Mouse (Mus musculus) midbrain, embryonic 16.5 days (tissue): ENCODE data around the gene Taf13. TPM values are rescaled to one million over a fixed set of nuclear protein-coding genes. Genes with fewer than 3 reads are reported as not detected.

Experiments
- ATAC-seq: fragments of 200-750 bp; cut with Nextera tagmentation; 2 replicates; pipeline ENCODE4 v1.8.0; 2017; ENCODE audit warnings: moderate TSS enrichment
- H3K27ac ChIP-seq: fragments of 300-500 bp; sonication (generic); 2 replicates; pipeline ENCODE4 v1.5.1; 2014; ENCODE audit warnings: mild to moderate bottlenecking, low read length, mixed read lengths
- H3K27me3 ChIP-seq: fragments of 300-500 bp; sonication (generic); 2 replicates; pipeline ENCODE4 v1.6.1; 2014; ENCODE audit warnings: low read depth, low read length, mixed read lengths; ENCODE audit not compliant: control insufficient read depth, insufficient read depth
- H3K36me3 ChIP-seq: fragments of 300-500 bp; sonication (generic); 2 replicates; pipeline ENCODE4 v1.6.1; 2014; ENCODE audit warnings: mild to moderate bottlenecking, low read length, moderate library complexity, mixed read lengths; ENCODE audit not compliant: control insufficient read depth, insufficient read depth
- H3K4me1 ChIP-seq: fragments of 300-500 bp; sonication (generic); 2 replicates; pipeline ENCODE4 v1.6.1; 2014; ENCODE audit warnings: mild to moderate bottlenecking, low read length, mixed read lengths; ENCODE audit not compliant: control insufficient read depth, insufficient read depth
- H3K4me2 ChIP-seq: fragments of 300-500 bp; sonication (generic); 2 replicates; pipeline ENCODE4 v1.6.1; 2014; ENCODE audit warnings: mild to moderate bottlenecking, low read length, mixed read lengths
- H3K4me3 ChIP-seq: fragments of 300-500 bp; sonication (generic); 2 replicates; pipeline ENCODE4 v1.5.1; 2014; ENCODE audit warnings: low read depth, mild to moderate bottlenecking, low read length, moderate library complexity, mixed read lengths
- H3K9ac ChIP-seq: fragments of 300-500 bp; sonication (generic); 2 replicates; pipeline ENCODE4 v1.6.1; 2014; ENCODE audit warnings: low read depth, low read length, mixed read lengths
- H3K9me3 ChIP-seq: fragments of 300-500 bp; sonication (generic); replicated peaks from 2 replicates; pipeline ENCODE4 v1.6.1; 2014; ENCODE audit warnings: mild to moderate bottlenecking, low read length, mixed read lengths; ENCODE audit not compliant: control insufficient read depth, poor library complexity, severe bottlenecking
- WGBS: fragments of 180-500 bp; shearing (Covaris S2); extraction: QIAGEN DNeasy Blood & Tissue Kit; methylation state at CpG from one replicate; pipeline ENCODE4 v1.1.7; 2014; 5-methylcytosine and 5-hydroxymethylcytosine counted together
- microRNA-seq: library from miRNA; unstranded; fragments of <30 nt; microRNA quantifications from one replicate; pipeline ENCODE4, GENCODE M21; 2017
- polyA plus RNA-seq: library from polyadenylated mRNA; unstranded; fragments of >200 nt; fragmentation: Nextera tagmentation; extraction: Ambion mirVana; gene quantifications from 2 replicates; pipeline ENCODE4 v1.2.1, GENCODE M21; 2015

Gene Taf13
- polyA plus RNA-seq, 1 experiment from 2014 or later = 55.5 TPM

GRCm38 (mm10) chr3:108608906-108609305, 37.4 kb downstream of the Taf13 start:
- Histone ChIP-seq H3K27ac (no peak overlapping the region), H3K36me3 (peaks cover 9% of the 10 kb centered on the region), H3K4me3 (no peak overlapping the region), H3K9ac (no peak overlapping the region), H3K27me3 (no peaks in the 10 kb centered on the region), H3K9me3 (no peaks in the 10 kb centered on the region), H3K4me2 (no peak overlapping the region), H3K4me1 (no peaks in the 10 kb centered on the region)
- no peak for ATAC-seq
- 60% methylated on average over 3 of the region's 3 CpGs for WGBS

Small RNAs within 50 kb of the gene (microRNA-seq; reads per million reads assigned to microRNA genes)
- gene Gm22860 = not detected

Other genes starting within 250 kb of the Taf13 start
- gene Mybphl, start 206.8 kb upstream of the Taf13 start, polyA plus RNA-seq = not detected in 2 replicates
- gene Psrc1, start 187.9 kb upstream of the Taf13 start, polyA plus RNA-seq = 3.9 and 5.2 TPM in 2 replicates
- 27.9 and 33.2 TPM in 2 replicates for gene Celsr2, start 156.1 kb upstream of the Taf13 start, polyA plus RNA-seq
- gene Sars, start 126.5 kb upstream of the Taf13 start, polyA plus RNA-seq = 217 and 220 TPM in 2 replicates
- gene 1700013F07Rik, start 37.5 kb upstream of the Taf13 start, polyA plus RNA-seq = 3.1 and 4.4 TPM in 2 replicates
- gene 5330417C22Rik, start 35.2 kb upstream of the Taf13 start, polyA plus RNA-seq = 20.8 and 21.5 TPM in 2 replicates
- 55.8 and 60.3 TPM in 2 replicates for gene Tmem167b, start 9.2 kb upstream of the Taf13 start, polyA plus RNA-seq
- gene Wdr47, start 19.6 kb downstream of the Taf13 start, polyA plus RNA-seq = 124 and 128 TPM in 2 replicates
- 41.4 and 43.4 TPM in 2 replicates for gene Clcc1, start 82.2 kb downstream of the Taf13 start, polyA plus RNA-seq
- gene Gpsm2, start 150.6 kb downstream of the Taf13 start, polyA plus RNA-seq = 16.6 and 19.4 TPM in 2 replicates
- gene Aknad1, start 168.0 kb downstream of the Taf13 start, polyA plus RNA-seq = not detected in 2 replicates